27 mouse cellular contexts compared by ENCODE assay signal in genomic region chr10:45121637-45122036, GRCm38 (mm10). TPM values are rescaled to one million over a fixed set of nuclear protein-coding genes. Genes with fewer than 3 reads are reported as not detected.
DNase-seq lines count a peak whose midpoint lies in the region; ATAC-seq and TF ChIP-seq lines count a peak whose summit lies in the region.
"Had no signal": no experiment of that assay in that cellular context is flagged by ENCODE, and none has a peak within 500 bp of the region (broad histone marks: within the 10 kb centered on the region; RNA-seq: fewer than 3 reads in every experiment).

No protein-coding gene starts in this region.

- TF ChIP-seq POLR2A in heart, adult 2 months (IDR thresholded peaks at IDR 0.05; ENCODE audit: insufficient read depth, low read depth, low read length), result no peak

- H3K36me3 ChIP-seq in heart, adult 2 months (ENCODE audit: control insufficient read depth, insufficient read depth, low read length), result no peaks in the 10 kb centered on the region
- peaks cover 56% of the 10 kb centered on the region for H3K36me3 ChIP-seq in intestine, postnatal 0 days (ENCODE audit: control insufficient read depth, insufficient read depth)

- ATAC-seq in intestine, postnatal 0 days, result no peak
- ATAC-seq: forebrain, embryonic 15.5 days had no signal

- H3K4me2 ChIP-seq in intestine, postnatal 0 days (replicated peaks; ENCODE audit: low read depth), result no peak overlapping the region
- H3K4me2 ChIP-seq: embryonic facial prominence, embryonic 12.5 days; embryonic facial prominence, embryonic 15.5 days; forebrain, embryonic 15.5 days; heart, embryonic 12.5 days; hindbrain, embryonic 12.5 days; hindbrain, embryonic 15.5 days had no signal

- H3K27me3 ChIP-seq in heart, adult 2 months (ENCODE audit: control insufficient read depth, insufficient read depth, low read length), result no peaks in the 10 kb centered on the region
- H3K27me3 ChIP-seq in intestine, postnatal 0 days (replicated peaks; ENCODE audit: control insufficient read depth, insufficient read depth, low read length), result no peaks in the 10 kb centered on the region
- H3K27me3 ChIP-seq: embryonic facial prominence, embryonic 12.5 days; embryonic facial prominence, embryonic 15.5 days; forebrain, embryonic 15.5 days; heart, embryonic 12.5 days; hindbrain, embryonic 12.5 days; hindbrain, embryonic 15.5 days had no signal

- TF ChIP-seq EP300 in heart, adult 2 months (IDR thresholded peaks at IDR 0.05; ENCODE audit: insufficient read depth, low read depth, low read length), result no peak

- no peak for TF ChIP-seq CTCF in heart, adult 2 months (IDR thresholded peaks at IDR 0.05)
- no peak for TF ChIP-seq CTCF in intestine, postnatal 0 days (IDR thresholded peaks at IDR 0.05; ENCODE audit: low read depth)

- H3K9me3 ChIP-seq in intestine, postnatal 0 days (ENCODE audit: control insufficient read depth), result no peaks in the 10 kb centered on the region
- H3K9me3 ChIP-seq: embryonic facial prominence, embryonic 12.5 days; embryonic facial prominence, embryonic 15.5 days; forebrain, embryonic 15.5 days; G1E; heart, embryonic 12.5 days; hindbrain, embryonic 12.5 days; hindbrain, embryonic 15.5 days had no signal

- H3K27ac ChIP-seq in heart, adult 2 months, result peak overlapping the region; percentile 88
- H3K27ac ChIP-seq in intestine, postnatal 0 days (ENCODE audit: low read depth, low read length), result no peak overlapping the region
- H3K27ac ChIP-seq: embryonic facial prominence, embryonic 12.5 days; embryonic facial prominence, embryonic 15.5 days; forebrain, embryonic 15.5 days; hindbrain, embryonic 12.5 days; hindbrain, embryonic 15.5 days had no signal

- peaks cover 8% of the 10 kb centered on the region; the same call in 1 of the 2 replicates for H3K4me1 ChIP-seq in heart, adult 2 months (ENCODE audit: control insufficient read depth, insufficient read depth, low read length)
- H3K4me1 ChIP-seq in intestine, postnatal 0 days (replicated peaks; ENCODE audit: control insufficient read depth, insufficient read depth, low read length), result no peaks in the 10 kb centered on the region
- H3K4me1 ChIP-seq: embryonic facial prominence, embryonic 12.5 days; embryonic facial prominence, embryonic 15.5 days; forebrain, embryonic 15.5 days; hindbrain, embryonic 12.5 days; hindbrain, embryonic 15.5 days had no signal

- H3K9ac ChIP-seq in heart, adult 2 months (ENCODE audit: low read depth, low read length), result no peak overlapping the region
- no peak overlapping the region for H3K9ac ChIP-seq in intestine, postnatal 0 days (ENCODE audit: low read depth, low read length)
- H3K9ac ChIP-seq: embryonic facial prominence, embryonic 12.5 days; embryonic facial prominence, embryonic 15.5 days; forebrain, embryonic 15.5 days; hindbrain, embryonic 12.5 days; hindbrain, embryonic 15.5 days had no signal

- H3K4me3 ChIP-seq in heart, adult 2 months, result no peak overlapping the region
- no peak overlapping the region for H3K4me3 ChIP-seq in intestine, postnatal 0 days (ENCODE audit: low read depth, low read length)
- H3K4me3 ChIP-seq: embryonic facial prominence, embryonic 12.5 days; embryonic facial prominence, embryonic 15.5 days; forebrain, embryonic 15.5 days; heart, embryonic 12.5 days; hindbrain, embryonic 12.5 days; hindbrain, embryonic 15.5 days had no signal

- WGBS in heart, adult 2 months, result 98% methylated on average over 3 of the region's 3 CpGs
- WGBS in intestine, postnatal 0 days, result 84% methylated on average over 3 of the region's 3 CpGs

- intact Hi-C loops in heart, adult 2 months (cut with DNase I), result no loop called here
- intact Hi-C loops in heart, postnatal 25 days (cut with DNase I), result no loop called here

- no peak for DNase-seq in heart, adult 2 months
- DNase-seq in heart, postnatal 25 days (ENCODE audit: low spot score), result no peak
- DNase-seq in ES-CJ7 (ENCODE audit: low read depth, low spot score) (peak; percentile 77), R1 (ENCODE audit: low read depth, low spot score) (peak; percentile 87)
- DNase-seq in kidney, postnatal 10 days, result no peak
- no peak for DNase-seq in kidney, adult 18-20 months
- DNase-seq: adrenal gland, adult 2 months; B cell, adult 2 months; cerebellum, adult 11 months; cerebellum, adult 2 months; cerebellum, adult 9-11 months; cerebellum, postnatal 25 days; gastrocnemius, postnatal 10 days; gastrocnemius, postnatal 36 days; heart, postnatal 14 days; kidney, adult 11 months had no signal

- H3K79me2 ChIP-seq in heart, adult 2 months (replicated peaks; ENCODE audit: control insufficient read depth, insufficient read depth, low read length), result no peaks in the 10 kb centered on the region

RNA-seq across cellular contexts. Expression of gene Prep, which starts 54.6 kb away (rescaled TPM):
- 10 to 100 TPM; 12.1 to 13.8 TPM for total RNA-seq in heart, adult 2 months (2021)
- polyA plus RNA-seq in heart, adult 2 months (2012; rRNA removed), result 7.9 and 11.8 TPM in 2 replicates
- 10 to 100 TPM; 15.5 to 16.5 TPM for total RNA-seq in heart, postnatal 25 days (2021)
- 6.8 and 7.0 TPM in 2 replicates for polyA plus RNA-seq in intestine, postnatal 0 days (2015; fragmentation: Nextera tagmentation; extraction: Ambion mirVana)

RNA-seq across cellular contexts. Expression of gene Popdc3, which starts 56.3 kb away (rescaled TPM):
- total RNA-seq in heart, adult 2 months (2021), result 10 to 100 TPM; 29.4 to 35.5 TPM
- polyA plus RNA-seq in heart, adult 2 months (2012; rRNA removed), result 13.4 and 24.3 TPM in 2 replicates
- 10 to 100 TPM; 25.3 to 26.7 TPM for total RNA-seq in heart, postnatal 25 days (2021)
- polyA plus RNA-seq in intestine, postnatal 0 days (2015; fragmentation: Nextera tagmentation; extraction: Ambion mirVana), result 0.55 and 0.57 TPM in 2 replicates
- total RNA-seq: common myeloid progenitor, adult 5-6 weeks; G1E; granulocyte monocyte progenitor cell, adult 5-6 weeks; hematopoietic stem cell, adult 5-6 weeks had no signal
- polyA plus RNA-seq: G1E had no signal

Comparison
In these comparisons a context has a peak if more than half of its experiments do, and no peak if none do; other contexts are left out.
1. DNase-seq: peak in ES-CJ7 (single experiment) and R1 (single experiment); none in heart, adult 2 months (0 of 2), heart, postnatal 25 days (single experiment), kidney, postnatal 10 days (single experiment) and kidney, adult 18-20 months (single experiment).